Mouse (Mus musculus) lung, postnatal 14 days (tissue): ENCODE results near the gene Tmem198b.
A peak's percentile ranks its signal among the peaks of the same experiment; 100 is the strongest.

Source experiments
- DNase-seq: peaks from one replicate; pipeline ENCODE4 v3.0.0; 2021

Tmem198b gene

DNA sequence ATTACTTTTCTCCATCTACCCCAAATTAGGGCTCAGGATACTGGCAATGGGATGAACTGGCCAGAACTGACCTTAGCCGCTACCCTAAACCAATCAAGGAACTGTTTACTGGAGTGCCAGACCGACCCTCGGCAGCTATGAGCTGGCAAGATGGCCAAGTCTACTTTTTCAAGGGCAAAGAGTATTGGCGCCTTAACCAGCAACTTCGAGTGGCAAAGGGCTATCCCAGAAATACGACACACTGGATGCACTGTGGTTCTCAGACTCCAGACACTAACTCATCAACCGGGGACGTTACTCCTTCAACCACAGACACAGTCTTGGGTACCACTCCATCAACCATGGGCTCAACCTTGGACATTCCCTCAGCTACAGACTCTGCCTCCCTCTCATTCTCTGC lies 5.5 kb downstream of the Tmem198b start:
- DNase-seq = no peak

DNA sequence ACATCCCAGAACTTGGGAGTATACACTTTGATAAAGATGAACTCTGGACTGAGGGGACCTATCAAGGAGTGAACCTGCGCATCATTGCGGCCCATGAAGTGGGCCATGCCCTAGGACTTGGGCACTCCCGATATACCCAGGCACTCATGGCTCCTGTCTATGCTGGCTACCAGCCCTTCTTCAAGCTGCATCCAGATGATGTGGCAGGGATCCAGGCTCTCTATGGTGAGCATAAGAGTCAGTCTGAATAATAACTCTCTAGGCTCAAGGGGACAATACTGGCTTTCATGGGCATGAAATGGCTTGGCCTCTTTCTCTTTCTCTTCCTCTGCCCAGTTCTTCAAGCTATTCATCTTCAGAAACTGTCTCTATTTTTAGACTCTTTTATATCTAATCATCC lies 8.6 kb downstream of the Tmem198b start:
- no peak for DNase-seq

DNA sequence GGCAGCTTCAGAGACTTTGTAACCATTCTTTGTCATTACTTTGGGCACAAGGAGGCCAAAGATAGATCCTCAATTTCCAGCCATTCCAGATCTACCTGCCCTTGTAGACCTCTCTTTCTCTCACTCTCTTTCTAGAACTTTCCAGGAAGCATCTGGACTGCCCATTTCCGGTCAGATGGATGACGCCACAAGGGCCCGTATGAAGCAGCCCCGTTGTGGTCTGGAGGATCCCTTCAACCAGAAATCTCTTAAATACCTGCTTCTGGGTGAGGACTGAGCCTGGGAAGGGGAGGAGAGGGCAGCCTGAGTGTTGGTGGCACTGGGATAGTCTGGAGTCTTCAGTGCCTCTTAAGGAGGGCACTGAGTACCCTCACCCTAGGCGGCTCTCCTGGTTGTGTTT lies 9.8 kb downstream of the Tmem198b start:
- no peak for DNase-seq

DNA sequence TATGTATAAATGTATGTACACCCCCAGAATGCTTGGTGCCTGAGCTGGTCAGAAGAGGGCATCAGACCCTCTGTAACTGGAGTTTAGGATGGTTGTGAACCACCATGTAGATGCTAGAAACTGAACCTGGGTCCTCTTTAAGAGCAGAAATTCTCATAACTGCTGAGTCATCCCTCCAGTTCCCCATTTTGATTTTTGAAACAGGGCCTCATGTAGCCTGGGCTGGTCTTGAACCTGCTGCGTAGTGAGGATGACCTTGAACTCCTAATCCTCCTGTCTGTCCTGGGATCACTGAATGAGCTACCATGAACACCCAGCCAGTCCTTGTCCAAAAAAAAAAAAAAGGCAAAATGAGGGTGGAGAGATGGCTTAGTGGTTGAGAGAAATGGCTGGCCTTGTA lies 10.9 kb downstream of the Tmem198b start:
- no peak for DNase-seq

DNA sequence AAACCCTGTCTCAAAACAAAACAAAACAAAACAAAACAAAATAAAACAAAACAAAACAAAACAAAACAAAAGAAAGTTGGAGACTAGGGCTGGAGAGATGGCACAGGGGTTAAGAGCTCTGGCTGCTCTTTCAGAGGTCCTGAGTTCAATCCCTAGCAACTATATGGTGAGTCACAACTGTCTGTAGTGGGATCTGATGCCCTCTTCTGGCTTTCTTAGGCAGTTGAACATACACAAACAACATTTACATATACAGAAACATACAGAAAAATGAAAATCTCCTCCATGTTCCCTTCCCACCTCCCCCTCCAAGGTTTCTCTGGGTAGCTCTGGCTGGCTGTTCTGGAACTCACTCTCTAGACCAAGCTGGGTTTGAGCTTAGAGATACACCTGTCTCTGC lies 12.1 kb downstream of the Tmem198b start:
- no peak for DNase-seq

DNA sequence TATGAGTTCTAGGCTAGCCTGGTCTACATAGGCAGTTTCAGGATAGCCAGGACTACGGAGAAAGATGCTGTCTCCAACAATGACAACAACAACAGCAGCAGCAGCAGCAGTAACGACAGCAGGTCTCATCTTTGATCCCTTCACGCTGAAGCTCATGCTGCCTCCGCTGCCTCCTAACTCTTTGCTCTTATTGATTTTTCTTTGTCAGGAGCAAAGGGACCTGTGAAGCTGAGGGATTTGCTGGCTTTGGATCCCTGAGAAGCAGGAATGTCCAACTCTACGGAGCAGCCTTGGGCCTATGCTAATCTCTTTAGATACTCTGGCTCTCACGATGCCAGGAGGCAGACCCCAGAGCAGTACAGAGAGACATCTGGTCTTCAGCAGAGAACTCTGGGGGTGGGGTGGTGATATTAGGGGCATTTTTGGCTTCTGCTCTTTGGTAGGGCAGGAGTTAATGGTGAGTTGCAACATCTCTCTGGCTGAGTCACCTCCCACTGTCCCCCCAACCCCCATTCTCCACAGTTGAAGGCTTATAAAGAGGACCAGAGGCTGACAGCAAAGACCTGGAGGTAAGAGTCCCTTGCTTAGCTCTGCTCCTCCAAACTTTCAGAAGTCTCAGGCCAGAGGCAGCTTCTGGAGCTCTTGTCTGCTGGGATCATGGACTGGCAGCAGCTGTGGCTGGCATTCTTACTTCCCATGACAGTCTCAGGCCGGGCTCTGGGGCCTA lies 13.6 kb downstream of the Tmem198b start, which contains the start of gene Mmp19:
Mmp19 (plus strand) TSS at position 513 of the 727 bp plus-strand sequence.
- peak; percentile 29 for DNase-seq

DNA sequence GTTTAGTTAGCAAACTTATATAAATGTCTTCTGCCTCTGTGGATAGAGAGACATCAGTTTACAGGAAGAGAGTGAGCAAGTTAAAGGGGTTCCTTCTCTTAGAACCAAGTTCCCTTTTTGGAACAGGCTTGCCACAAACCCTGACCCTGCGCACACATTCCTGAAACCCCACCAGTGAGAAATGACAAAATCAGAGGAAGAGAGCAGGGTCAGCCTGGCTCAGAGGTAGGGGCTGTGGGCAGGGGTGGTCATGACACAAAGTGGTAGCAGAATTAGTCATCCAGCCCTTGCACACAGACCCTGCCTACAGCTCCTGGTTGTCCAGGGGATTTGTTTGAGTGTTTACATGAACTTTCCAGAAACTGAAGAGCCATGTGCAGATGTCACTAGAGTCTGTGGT lies 24.0 kb downstream of the Tmem198b start:
- no peak for DNase-seq

DNA sequence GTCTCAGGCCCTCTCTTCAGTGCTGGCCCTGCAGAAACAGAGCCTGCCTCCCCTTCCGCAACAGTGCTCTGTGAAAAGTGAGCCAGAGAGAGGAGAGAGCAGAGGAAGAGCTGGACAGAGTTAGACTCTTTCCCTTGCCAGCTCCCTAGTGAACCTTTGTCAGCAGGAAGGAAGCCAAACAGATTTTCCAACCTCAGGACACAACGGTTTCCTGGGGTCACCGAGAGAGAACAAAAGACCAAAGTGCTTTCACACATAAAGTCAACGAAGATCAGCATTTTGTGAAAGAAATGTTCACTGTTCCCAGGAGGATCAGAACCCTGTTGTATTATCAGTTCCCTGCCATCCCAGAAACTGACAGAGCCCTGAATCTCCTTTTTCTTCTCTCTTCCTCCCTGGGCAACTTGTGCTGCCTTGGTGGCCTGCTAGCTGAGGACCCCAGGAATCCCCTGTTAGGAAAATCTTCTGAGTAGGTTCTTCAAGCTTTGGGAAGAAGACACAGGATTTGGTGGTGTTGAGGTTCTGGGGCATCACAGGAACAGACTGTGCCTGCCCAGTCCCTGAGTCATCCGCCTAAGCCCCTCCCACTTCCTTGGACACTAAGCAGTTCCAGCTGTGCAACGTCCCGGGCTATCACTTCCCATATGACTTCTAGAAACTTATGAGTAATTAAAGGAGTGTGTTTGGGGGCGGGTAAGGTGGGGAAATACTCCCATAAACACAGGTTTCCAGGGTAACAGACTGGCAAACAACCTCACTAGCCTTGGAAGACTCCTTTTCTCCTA lies 25.0 kb downstream of the Tmem198b start:
- DNase-seq = peak; percentile 86

DNA sequence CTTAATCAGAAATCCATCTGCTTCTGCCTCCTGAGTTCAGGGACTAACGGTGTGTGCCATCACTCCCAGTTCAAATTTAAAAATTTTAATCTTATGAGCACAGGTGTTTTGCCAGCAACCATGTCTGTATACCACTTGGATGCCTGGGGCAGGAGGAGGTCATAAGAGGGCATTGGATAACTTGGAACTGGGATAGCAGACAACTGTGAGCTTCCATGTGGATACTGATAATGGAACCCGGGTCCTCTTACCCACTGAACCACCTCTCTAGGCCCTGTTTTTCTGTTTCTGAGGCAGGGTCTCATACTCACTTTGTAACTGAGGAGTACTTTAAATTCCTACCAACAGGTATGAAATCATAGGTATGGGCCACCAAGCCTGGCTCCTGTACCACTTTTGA lies 25.7 kb downstream of the Tmem198b start:
- DNase-seq = no peak

DNA sequence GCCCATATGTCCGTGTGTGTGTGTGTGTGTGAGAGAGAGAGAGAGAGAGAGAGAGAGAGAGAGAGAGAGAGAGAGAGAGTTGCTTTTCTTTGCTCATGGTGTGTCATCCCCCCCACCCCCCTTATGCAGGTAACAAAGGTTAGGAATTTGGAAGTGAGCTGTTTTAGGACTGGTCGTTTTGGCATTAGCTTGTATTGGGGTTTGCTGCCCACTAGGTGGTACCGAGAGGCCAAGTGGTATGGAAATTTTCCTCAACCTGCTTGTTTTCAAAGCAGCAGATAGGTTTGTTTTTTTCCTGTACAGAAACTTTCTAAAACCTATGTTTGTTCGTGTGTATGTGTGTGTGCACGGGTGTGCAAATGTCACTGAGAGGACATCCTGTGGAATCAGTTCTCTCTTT lies 30.5 kb downstream of the Tmem198b start:
- DNase-seq = no peak

DNA sequence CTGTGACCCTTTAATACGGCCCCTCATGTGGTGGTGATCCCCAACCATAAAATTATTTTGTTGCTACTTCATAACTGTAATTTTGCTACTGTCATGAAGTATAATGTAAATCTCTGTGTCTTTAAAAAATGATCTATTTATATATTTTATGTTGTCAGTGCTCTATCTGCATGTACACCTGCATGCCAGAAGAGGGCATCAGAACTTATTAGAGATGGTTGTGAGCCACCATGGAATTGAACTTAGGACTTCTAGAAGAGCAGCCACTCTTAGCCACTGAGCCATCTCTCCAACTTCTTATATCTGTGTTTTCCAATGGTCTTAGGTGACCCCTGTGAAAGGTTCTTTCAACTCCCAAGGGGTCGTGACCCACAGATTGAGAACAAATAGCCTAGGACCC lies 31.3 kb downstream of the Tmem198b start:
- no peak for DNase-seq
